In the genomic region with DNA sequence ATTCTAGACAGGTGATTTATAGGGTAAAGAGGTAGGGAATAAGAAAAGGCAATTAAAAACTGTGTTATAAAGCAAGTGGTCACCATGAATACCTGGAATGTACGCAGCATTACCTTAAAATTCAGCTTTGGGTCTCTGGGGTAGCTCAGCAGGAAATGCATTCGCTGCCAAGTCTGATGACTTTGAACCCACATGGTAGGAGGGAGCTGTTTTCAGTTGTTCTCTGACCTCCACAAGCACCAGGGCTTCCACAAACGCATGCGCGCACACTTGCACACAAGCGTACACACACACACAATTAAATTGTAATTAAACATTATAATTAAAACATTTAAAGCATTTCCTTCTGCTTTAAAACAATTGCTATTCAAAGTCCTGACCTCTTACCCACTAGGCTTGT, we compare ENCODE assay signal across 22 mouse cellular contexts. TPM values are rescaled to one million over a fixed set of nuclear protein-coding genes. Genes with fewer than 3 reads are reported as not detected.
A peak's percentile ranks its signal among the peaks of the same experiment; 100 is the strongest.
DNase-seq lines count a peak whose midpoint lies in the region; ATAC-seq and TF ChIP-seq lines count a peak whose summit lies in the region.
"Had no signal": no experiment of that assay in that cellular context is flagged by ENCODE, and none has a peak within 500 bp of the region (broad histone marks: within the 10 kb centered on the region; RNA-seq: fewer than 3 reads in every experiment).

No protein-coding gene starts in this region.

- no peak overlapping the region for H3K9ac ChIP-seq in kidney, embryonic 15.5 days
- H3K9ac ChIP-seq: embryonic facial prominence, embryonic 15.5 days; hindbrain, embryonic 12.5 days had no signal

- peaks cover 25% of the 10 kb centered on the region; the same call in 1 of the 2 replicates for H3K4me1 ChIP-seq in kidney, adult 2 months (ENCODE audit: control insufficient read depth, insufficient read depth, low read length)
- H3K4me1 ChIP-seq in kidney, embryonic 15.5 days: no peaks in the 10 kb centered on the region
- H3K4me1 ChIP-seq in brown adipose tissue, adult 24 weeks (ENCODE audit: control insufficient read depth, insufficient read depth, insufficient read length, low read length): peaks cover 47% of the 10 kb centered on the region
- H3K4me1 ChIP-seq: heart, embryonic 10.5 days; hindbrain, embryonic 12.5 days had no signal

- H3K27ac ChIP-seq in kidney, adult 2 months (ENCODE audit: insufficient read depth, low read depth, low read length): no peak overlapping the region
- no peak overlapping the region for H3K27ac ChIP-seq in kidney, embryonic 15.5 days
- peak overlapping the region; percentile 90; the same call in 1 of the 2 replicates for H3K27ac ChIP-seq in brown adipose tissue, adult 24 weeks (replicated peaks; ENCODE audit: low read depth, low read length)
- H3K27ac ChIP-seq: embryonic facial prominence, embryonic 15.5 days; forebrain, embryonic 10.5 days; heart, embryonic 10.5 days; hindbrain, embryonic 12.5 days had no signal

- no peak for ATAC-seq in kidney, embryonic 15.5 days (replicated peaks; ENCODE audit: low FRiP score)
- ATAC-seq: CD4-positive, CD25-positive, alpha-beta regulatory T cell, adult 4 months; forebrain, embryonic 14.5 days had no signal

- H3K9me3 ChIP-seq in kidney, embryonic 15.5 days (replicated peaks): no peaks in the 10 kb centered on the region
- H3K9me3 ChIP-seq: embryonic facial prominence, embryonic 15.5 days; forebrain, embryonic 10.5 days; G1E; heart, embryonic 10.5 days; hindbrain, embryonic 12.5 days had no signal

- H3K4me3 ChIP-seq in kidney, adult 2 months (ENCODE audit: insufficient read depth, low read depth, low read length): no peak overlapping the region
- H3K4me3 ChIP-seq in kidney, embryonic 15.5 days (replicated peaks): no peak overlapping the region
- H3K4me3 ChIP-seq in brown adipose tissue, adult 24 weeks (ENCODE audit: insufficient read depth, low read depth, low read length): no peak overlapping the region
- H3K4me3 ChIP-seq: embryonic facial prominence, embryonic 15.5 days; erythroblast, embryonic 14.5 days; forebrain, embryonic 10.5 days; gastrocnemius, adult 2 months; heart, embryonic 10.5 days; hindbrain, embryonic 12.5 days had no signal

- 47% methylated on average over 6 of the region's 6 CpGs for WGBS in kidney, adult 2 months
- 88% methylated on average over 6 of the region's 6 CpGs for WGBS in kidney, embryonic 15.5 days

- no peak overlapping the region for H3K4me2 ChIP-seq in kidney, embryonic 15.5 days
- H3K4me2 ChIP-seq: embryonic facial prominence, embryonic 15.5 days; hindbrain, embryonic 12.5 days had no signal

- no peak for TF ChIP-seq CTCF in kidney, adult 2 months (conservative IDR thresholded peaks at IDR 0.05; ENCODE audit: insufficient read depth, insufficient read length, low read depth, low read length)

- TF ChIP-seq POLR2A in kidney, adult 2 months (IDR thresholded peaks at IDR 0.05; ENCODE audit: low read depth, low read length): no peak

- H3K36me3 ChIP-seq in kidney, adult 2 months (ENCODE audit: control insufficient read depth, insufficient read depth, low read length): peaks cover 2% of the 10 kb centered on the region; the same call in 1 of the 2 replicates
- peaks cover 15% of the 10 kb centered on the region for H3K36me3 ChIP-seq in kidney, embryonic 15.5 days

- DNase-seq in adrenal gland, postnatal 10 days: peak; percentile 15
- no peak for DNase-seq in adrenal gland, adult 8-10 months
- peak; percentile 77 for DNase-seq in kidney, adult 2 months
- peak; percentile 53 to 65 for DNase-seq in kidney, postnatal 25 days
- no peak for DNase-seq in spleen, postnatal 14 days (ENCODE audit: low spot score in 2 of 2)
- DNase-seq: adrenal gland, postnatal 25 days; B cell, adult 2 months; embryo, embryonic 11 days; gastrocnemius, adult 2 months; gastrocnemius, postnatal 25 days; heart, postnatal 10 days; heart, postnatal 4 days had no signal

- no peaks in the 10 kb centered on the region for H3K27me3 ChIP-seq in kidney, adult 2 months (replicated peaks; ENCODE audit: control insufficient read depth, insufficient read depth, low read length)
- H3K27me3 ChIP-seq in kidney, embryonic 15.5 days: no peaks in the 10 kb centered on the region
- H3K27me3 ChIP-seq: embryonic facial prominence, embryonic 15.5 days; hindbrain, embryonic 12.5 days had no signal

RNA-seq across cellular contexts. Expression of a gene that starts 2.3 kb away (rescaled TPM):
- under 1 TPM; 0.69 to 0.94 TPM for total RNA-seq in adrenal gland, postnatal 10 days (2021)
- under 1 TPM in 3 of 4 experiments, not detected in 1; 0.15 to 0.38 (median 0.24) TPM for total RNA-seq in adrenal gland, adult 8-10 months (2022)
- polyA plus RNA-seq in kidney, adult 2 months (2012; rRNA removed): 2.6 TPM in 2 replicates
- 0.27 and 0.35 TPM in 2 replicates for polyA plus RNA-seq in kidney, embryonic 15.5 days (2015; fragmentation: Nextera tagmentation; extraction: Ambion mirVana)
- 0.71 TPM in 1 of 2 replicates, not detected in the other for polyA plus RNA-seq in brown adipose tissue, adult 24 weeks (2012; ENCODE audit: insufficient read depth, insufficient read length, missing spikeins)
- total RNA-seq: adrenal gland, postnatal 25 days had no signal
- polyA plus RNA-seq: CD4-positive, CD25-positive, alpha-beta regulatory T cell, adult 4 months had no signal

RNA-seq across cellular contexts. Expression of a gene that starts 40.7 kb away (rescaled TPM):
- 10 to 100 TPM; 15.2 to 15.3 TPM for total RNA-seq in adrenal gland, postnatal 10 days (2021)
- 10 to 100 TPM; 19.4 to 32.7 (median 26.3) TPM for total RNA-seq in adrenal gland, adult 8-10 months (2022)
- polyA plus RNA-seq in kidney, adult 2 months (2012; rRNA removed): 9.6 and 10.3 TPM in 2 replicates
- polyA plus RNA-seq in kidney, embryonic 15.5 days (2015; fragmentation: Nextera tagmentation; extraction: Ambion mirVana): 39.0 and 42.9 TPM in 2 replicates
- polyA plus RNA-seq in brown adipose tissue, adult 24 weeks (2012; ENCODE audit: insufficient read depth, insufficient read length, missing spikeins): 4.3 and 5.6 TPM in 2 replicates

Comparison
In these comparisons a context has a peak if more than half of its experiments do, and no peak if none do; other contexts are left out.
1. DNase-seq: peak in adrenal gland, postnatal 10 days (single experiment), kidney, adult 2 months (single experiment) and kidney, postnatal 25 days (2 of 2); none in adrenal gland, adult 8-10 months (single experiment) and spleen, postnatal 14 days (0 of 2).